Mouse (Mus musculus) lung, adult 2 months (tissue): ENCODE results near the gene Bcl11b.

Experiments used
- CTCF ChIP-seq: fragments of 200-500 bp; IDR thresholded peaks from 2 replicates; pipeline ENCODE4 v1.5.1; 2011; ENCODE audit warnings: mild to moderate bottlenecking, low read length, control low read depth; ENCODE audit not compliant: insufficient read depth
- POLR2A ChIP-seq: fragments of 200-500 bp; IDR thresholded peaks from 2 replicates; pipeline ENCODE4 v1.6.1; 2011; ENCODE audit warnings: low read depth, mild to moderate bottlenecking, control low read depth, low read length, borderline replicate concordance; ENCODE audit errors: extremely low read depth

- no peak for TF ChIP-seq CTCF
- no peak for TF ChIP-seq POLR2A
Measured at GRCm38 (mm10) chr12:107930611-107931350, 72.6 kb downstream of the Bcl11b start.
